Mouse (Mus musculus): Measurements from ENCODE around the gene Ten1.
A peak's percentile ranks its signal among the peaks of the same experiment; 100 is the strongest.

The Ten1 gene

DNA sequence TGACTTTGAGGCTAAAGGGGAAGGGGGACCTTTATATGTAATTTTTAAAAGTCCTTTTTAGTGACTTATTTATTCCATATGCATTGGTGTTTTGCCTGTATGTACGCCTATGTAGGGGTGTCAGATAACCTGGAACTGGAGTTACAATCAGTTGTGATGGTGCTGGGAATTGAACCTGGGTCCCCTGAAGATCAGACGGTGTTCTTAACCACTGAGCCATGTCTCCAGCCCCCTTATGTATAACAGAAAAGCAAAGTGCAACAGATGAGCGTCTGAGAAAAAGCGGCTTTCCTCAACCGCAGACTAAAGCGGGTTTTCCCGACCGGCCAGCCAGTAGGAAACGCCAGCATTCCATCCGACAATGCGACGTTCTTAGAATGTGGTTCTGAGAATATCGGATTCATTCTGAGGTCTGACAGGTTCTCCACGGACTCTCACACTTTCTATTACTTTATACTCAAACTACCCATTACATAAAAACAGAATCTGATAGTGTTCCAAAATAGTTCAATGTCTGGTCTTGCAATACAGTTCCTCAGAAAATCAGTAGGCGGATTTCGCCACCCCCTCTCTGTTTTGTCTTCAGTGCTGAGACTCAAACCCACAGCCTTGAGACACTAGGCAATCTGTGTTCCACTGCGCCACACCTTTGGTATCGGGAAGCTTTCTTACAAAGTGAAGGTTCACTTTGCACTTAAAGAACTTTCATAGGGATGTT is 1.6 kb upstream of the Ten1 start:
- no peak for DNase-seq

DNA sequence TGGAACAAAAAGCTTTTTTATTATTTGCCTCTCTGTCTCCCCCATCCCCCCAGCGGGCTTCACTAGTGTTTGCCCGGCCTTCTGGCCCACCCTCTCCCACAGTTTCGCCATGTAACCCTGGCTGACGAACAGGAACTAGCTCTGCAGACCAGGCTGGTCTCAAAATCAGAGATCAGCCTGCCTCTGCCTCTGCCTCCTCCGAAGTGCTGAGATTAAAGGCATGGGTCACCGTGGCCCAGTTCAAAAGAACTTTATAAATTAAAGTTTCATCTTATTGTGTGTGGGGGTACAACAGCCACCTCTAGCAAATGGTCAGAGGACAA is 1.1 kb upstream of the Ten1 start:
- DNase-seq: no peak

DNA sequence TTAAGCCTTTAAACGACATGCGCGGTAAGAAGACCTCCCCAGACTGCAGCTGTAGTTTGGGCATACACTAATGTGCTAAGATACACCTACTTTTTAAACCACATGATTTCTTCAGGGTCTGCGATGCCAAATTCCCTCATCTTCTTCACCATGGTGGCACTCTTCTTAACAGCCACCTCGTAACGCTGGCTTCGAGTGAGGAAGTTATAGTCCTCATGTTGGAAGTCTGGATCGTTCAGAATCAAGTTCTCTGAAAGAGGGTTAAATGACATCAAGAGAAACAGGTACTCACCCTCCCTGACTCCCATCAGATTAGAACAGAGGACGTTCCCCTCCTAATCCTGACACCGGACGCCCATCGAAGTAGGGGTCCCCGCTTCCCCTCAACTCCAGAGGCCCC is 523 bp upstream of the Ten1 start:
- no peak for DNase-seq

DNA sequence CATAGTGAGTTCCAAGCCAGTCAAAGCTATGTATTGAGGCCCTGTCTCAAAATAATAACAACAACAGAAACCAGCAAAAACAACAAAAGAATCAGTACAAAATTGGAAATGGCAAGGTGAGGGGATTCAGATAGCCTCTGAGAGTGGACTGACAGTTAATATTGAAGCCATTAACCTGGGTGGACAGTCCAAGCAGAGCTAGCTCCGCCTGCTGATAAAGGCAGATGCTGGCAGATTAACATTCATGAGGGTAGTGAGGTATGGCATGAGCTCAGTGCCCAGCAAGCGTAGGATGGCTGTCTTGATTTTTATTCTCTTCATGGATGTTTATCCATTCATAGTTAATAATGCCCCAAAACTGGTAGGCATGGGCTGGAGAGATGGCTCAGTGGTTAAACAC is 2.5 kb downstream of the Ten1 start:
- peak in 1 of 2 experiments; percentile 36 for DNase-seq

DNA sequence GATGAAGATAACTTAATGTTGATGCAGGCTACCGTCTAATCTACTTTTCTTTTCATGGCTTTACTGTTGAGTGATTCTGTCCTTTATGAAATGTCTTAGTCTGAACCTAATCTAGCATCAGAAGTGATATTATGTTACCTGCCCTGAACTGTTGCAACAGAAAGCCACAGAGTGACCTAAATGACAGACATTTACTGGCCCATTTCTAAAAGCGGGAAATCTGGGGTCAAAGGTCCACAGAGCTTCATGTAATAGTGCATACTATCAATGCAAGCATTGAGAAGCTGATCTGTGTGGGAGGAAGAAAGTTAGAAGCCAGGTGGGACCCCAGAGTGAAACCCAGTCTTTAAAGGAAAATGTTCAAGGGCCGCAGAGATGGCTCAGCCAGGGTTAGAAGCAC is 4.5 kb downstream of the Ten1 start:
- no peak for DNase-seq

DNA sequence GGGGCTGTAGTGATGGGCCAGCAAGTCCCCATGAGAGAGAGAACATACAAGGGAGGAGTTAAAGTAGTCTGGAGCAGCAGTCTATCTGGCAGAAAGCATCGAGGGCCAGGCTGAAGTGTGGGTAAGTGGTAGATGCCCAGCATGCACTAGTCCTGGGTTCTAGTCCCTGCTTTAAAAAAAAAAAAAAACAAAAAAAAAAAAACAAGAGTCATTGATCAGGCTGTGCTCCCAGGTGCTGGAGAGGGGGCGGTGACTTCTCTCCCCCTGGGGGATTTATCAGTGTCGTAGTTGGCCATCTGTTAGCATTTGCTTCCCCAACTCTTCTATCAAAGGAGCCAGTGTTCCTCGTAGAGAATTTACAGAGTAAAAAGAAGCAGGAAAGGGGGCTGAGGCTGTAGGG is 8.0 kb downstream of the Ten1 start:
- no peak for DNase-seq

DNA sequence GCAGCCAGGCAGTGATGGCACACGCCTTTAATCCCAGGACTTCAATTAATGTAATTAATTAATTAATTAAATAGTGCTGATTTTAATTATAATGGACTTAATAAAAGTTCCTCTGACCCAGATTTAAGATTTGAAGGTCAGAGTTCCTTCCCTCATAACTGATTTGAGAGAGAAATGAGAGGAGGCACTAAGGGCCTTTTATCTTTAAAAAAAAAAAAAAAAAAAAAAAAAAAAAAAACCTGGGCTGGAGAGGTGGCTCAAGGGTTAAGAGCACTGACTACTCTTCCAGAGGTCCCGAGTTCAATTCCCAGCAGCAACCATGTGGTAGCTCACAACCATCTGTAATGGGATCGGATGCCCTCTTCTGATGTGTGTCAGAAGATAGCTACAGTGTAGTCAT is 10.0 kb downstream of the Ten1 start:
- DNase-seq: no peak

DNA sequence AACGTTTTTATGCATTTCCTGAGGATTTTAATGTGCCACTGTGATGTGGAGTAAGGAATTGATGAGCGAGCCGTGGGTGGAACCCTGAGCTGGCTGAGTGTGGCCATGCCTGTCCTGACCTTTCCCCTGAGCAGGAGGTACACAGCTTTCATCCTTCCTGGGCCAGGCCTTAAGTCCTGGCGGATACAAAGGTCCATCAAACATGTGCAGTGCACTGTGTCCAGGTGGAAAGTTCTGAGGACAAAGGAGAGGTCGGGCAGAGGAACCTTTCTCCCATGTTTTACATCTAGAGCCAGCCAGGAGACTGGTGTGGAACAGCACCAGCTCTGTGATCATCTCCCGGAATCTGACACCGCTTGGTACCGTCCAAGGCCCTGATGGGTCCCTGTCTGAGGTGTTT is 10.6 kb downstream of the Ten1 start:
- DNase-seq: peak; percentile 74 to 80

DNA sequence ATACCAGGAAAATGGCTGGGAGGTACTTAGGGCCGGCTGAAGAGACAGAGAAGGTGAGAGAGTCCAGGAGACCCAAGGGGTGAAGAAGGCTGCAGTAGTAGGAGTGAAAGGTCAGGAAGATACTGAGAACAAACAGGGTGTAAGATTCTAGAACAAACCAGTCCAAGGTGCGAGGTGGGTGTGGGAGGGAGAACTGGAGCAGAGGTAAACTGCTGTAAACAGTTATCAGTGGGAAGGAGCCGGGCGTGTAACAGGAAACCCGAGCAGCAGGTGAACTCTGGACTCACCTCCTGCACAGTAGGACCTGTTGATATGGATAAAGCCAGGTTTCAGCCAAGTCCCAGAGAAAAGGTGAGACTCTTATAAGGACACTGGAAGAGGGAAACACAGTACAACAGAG is 12.0 kb downstream of the Ten1 start:
- DNase-seq: peak; percentile 56 to 72

DNA sequence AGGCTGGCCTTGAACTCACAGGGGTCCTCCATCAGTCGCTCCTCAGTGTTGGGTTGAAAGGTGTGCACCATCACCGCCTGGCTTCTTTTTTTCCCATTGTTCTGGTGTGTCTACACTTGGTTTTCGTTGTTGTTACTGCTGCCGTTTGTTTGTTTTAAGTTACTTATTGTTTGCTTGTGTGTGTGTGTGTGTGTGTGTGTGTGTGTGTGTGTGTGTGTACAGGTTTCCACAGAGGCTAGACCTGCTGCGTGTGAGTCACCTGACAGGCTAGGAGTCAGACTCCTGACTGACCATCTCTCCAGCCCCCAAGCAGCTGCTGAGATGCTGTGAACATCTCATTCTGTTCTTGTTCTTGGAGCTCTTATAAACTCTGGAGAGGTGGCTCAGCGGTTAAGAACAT is 14.2 kb downstream of the Ten1 start:
- DNase-seq: no peak

DNA sequence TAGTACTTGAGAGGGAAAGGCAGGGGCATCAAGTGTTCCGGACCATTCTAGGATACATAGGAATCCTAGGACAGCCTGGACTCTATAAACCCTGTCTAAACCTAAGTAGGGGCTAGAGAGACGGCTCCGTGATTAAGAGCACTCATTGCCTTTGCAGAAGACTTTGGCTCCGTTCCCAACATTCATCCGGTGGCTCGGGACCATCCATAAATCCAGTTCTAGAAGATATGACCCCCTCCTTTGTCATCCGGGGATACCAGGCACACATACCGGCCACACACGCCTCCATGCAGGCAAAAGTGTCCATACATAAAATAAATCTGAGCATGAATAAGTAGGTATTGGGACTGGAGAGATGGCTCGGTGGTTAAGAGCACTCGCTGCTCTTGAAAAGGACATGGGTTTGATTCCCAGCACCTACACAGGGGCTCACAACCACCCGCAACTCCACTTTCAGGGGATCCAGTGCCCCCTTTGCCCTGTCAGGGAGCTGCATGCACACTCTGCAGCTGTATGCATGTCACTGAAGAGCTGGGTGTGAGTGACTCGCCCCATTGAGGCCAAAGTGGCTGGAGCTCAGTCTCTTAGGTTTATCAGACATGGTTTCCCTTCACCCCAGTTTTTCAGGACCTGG is 15.3 kb downstream of the Ten1 start:
- DNase-seq: no peak

DNA sequence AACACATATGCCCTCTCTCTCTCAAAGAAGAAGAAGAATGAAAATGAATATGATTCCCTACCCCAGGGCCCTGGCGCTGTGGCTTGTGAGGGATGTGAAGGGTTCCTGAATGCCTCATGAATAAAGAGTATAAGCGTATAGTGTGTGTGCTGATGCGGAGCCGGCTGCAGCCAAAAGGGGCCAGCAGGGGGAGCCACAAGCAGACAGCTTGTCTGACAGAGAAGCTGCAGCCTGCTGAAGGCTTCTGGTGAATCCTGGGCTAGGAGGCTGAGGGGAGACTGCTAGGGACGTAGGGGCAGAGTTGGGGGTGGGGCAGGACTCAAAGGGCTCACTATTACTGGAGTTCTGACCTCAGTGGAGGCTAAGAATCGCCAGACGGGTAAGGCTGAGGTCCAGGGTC is 16.5 kb downstream of the Ten1 start:
- no peak for DNase-seq

DNA sequence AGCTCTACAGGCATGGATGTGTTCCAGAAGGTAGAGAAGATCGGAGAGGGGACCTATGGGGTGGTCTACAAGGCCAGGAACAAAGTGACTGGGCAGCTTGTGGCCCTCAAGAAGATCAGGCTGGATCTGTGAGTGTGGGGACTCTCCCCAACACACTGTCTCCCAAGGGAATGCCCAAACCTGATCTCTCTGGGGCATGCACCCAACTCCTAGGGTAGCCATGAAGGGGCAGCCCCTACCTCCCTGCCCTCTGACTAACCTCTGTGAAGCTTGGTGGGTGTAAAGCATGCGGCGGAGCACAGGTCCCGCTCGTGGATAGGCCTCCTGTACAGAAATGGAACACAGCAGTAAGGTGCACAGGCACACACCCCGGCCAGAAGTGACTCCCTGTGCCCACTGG is 17.3 kb downstream of the Ten1 start:
- DNase-seq: no peak

DNA sequence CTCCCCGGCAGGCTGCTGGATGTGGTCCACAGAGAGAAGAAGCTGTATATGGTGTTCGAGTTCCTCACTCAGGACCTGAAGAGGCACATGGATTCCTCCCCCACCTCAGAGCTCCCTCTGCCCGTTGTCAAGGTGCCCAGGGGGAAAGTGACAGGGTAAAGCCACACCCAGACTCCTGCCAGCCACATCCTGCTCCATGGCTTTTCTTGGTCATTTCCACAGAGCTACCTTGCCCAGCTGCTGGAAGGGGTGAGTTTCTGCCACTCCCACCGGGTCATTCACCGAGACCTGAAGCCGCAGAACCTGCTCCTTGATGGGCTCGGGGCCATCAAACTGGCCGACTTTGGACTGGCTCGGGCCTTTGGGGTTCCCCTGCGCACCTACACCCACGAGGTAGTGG is 17.9 kb downstream of the Ten1 start:
- DNase-seq: no peak

DNA sequence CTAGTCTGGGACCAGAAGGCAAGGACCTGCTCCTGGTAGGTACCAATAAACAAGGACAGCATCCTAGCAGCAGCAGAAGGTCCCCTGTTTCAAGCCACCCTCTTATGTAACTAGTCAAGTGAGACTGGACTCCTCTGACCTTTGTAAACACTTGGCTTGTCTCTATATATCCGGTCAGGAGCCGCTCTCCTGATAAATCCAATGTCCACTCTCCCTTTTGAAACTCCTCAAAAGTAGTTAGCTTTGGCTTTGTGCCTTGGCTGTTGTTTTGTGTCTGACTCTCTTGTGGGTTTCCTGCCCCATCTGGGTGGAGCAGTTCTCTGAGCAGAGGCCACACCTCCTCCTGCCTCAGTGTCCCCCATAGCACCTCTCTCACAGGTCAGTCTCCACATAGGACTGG is 19.6 kb downstream of the Ten1 start:
- peak; percentile 68 to 88 for DNase-seq

DNA sequence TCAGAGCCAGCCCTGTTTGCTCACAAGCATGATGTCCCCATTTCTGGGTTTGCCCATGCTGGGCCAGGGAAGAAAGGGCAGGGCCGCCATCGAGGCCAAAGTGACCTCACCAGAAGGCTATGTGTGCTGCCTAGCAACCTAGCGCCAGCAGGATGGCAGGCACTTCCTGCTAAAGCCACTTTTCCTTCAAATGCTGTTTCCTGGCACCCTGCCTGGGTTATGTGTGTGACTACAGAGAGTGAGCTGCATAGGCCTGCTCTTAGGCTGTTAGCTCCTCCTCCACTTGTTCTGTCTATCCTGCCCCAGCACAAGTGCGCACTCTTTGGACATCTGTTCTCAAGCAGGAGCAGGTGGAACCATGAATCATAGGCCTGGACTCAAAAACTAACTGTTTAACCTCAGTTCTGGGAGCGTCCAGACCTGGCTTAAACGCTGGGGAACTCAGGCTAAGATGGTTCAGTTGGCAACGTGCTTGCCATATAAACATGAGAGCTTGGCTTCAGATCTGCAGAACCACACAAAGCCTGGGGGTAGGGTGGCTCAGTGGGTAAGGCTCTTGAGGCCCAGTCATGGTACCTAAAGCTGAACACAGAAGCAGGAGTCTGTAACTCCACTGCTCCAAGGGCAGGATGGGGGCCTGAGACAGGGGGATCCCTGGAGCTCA is 20.2 kb downstream of the Ten1 start:
- DNase-seq: peak; percentile 92 to 94

DNA sequence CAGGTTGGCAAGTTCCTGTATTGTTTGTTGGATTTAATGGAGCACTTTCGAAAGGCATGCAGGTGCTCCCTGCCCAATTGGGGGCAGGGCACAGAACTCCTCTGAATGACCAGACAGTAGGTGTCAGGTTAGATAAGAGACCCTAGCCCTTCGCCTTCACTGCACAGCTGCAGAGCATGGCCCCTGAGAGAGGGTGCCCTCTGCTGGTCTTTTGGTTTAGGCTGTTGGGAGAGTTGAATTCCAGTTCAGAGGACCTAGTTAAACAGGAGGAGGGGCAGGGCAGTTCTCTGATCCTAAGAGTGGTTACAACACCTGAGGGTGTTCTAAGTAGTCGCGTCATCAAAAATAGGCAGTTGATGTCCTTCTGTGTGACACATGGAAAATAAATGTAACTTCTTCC is 21.2 kb downstream of the Ten1 start:
- peak; percentile 78 to 83 for DNase-seq

DNA sequence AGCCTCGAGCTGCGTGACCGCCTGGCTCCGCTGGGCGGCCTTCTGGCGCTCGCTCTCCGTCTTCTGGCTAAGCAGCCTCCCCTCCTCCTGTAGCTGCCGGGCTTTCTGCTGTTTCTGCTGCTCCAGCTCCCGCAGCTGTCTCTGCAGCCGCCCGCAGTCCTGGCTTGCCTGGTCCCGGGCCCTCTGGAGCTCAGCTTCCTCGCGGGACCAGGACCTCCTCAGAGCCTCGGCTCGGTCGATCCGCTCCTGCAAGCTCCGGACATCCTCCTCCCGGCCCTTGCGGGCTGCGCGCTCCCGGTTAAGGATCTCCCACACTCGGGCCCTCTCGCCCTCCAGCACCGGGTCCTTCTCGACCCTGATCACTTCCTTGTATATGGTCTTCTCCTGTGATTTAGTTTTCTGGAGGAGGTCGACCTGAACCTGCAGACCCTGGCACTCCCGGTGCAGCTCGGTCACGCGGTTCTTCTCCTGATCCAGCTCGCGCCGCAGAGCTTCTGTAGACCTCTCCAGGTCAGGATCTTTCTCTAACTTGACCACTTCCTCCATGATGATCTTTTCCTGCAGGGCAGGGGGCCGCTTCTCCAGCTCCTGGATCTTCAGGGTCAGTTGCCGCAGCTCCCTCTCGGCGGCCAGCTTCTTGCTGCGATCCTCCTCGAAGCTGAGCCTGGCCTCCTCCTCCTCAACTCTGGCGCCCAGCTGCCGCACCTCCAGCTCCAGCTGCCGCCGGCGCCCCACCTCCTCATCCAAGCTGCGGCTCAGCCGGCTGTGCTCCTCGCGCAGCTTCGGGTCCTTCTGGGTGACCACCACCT is 23.5 kb downstream of the Ten1 start:
- no peak for DNase-seq

DNA sequence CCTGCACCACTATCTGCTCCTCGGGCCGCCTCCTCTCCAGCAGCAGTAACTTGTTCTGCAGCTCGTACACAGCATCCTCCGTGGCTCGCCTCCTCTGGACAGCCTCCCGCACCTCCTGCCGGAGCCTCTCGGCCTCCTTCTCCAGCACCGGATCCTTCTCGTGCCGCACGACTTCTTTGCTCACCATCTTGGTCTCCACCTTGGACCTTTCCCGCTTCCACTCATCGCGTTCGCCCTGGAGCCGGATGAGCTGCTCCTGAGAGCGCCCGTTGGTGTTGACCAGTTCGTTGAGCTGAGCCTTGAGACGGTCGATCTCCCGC is 24.0 kb downstream of the Ten1 start:
- DNase-seq: no peak

DNA sequence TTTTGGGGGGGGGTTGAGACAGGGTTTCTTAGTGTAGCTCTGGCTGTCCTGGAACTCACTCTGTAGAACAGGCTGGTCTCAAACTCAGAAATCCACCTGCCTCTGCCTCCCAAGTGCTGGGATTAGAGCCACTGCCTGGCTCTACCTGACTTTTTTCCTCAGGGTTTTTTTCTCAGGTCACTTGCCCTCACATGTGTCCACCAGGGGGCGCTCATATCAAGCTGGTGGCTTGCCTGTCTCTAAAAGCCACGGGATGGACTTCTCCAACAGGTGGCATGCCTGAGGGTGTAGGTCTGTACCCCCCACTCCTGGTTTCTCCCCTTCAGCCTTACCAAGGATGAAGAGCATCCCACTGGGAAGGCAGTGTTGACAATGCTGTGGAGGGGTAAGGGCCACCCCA is 27.8 kb downstream of the Ten1 start:
- DNase-seq: peak; percentile 70 to 88

DNA sequence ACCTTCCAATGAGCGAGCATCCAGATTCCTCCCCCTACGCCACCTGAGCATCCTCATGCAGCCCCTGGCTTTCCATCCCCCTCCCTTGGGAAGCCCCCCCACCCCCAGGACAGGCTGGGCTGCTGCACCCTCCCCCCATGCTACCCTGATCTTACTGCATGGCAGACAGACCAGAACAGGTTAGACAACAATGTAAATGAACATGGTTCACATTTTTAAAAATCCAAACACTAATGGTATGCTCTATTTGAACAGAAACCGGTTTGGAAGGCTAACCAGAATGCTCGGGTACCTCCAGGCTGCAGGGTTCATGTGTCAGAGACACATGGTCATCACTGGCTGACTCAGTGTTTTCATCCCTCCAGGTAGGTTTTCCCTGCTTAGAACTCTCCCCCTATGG is 30.0 kb downstream of the Ten1 start:
- DNase-seq: no peak

DNA sequence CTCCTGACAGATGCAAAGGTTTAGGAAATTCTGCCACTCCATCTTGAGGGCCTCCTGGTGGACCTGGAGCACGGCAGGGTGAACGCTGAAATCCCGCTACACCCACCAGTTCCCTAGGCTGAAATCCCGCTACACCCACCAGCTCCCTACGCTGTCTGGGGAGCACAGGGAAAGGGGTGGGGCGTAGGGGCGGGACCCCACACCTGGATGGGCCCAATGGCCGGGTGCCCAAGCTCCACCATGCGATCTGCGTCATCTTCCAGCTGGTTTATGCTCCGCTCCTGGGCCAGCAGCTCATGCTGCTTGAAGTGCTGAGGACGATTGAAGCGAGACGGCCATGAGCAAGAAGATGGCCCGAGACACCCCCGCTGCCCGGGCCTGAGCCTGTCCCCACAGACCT is 33.8 kb downstream of the Ten1 start:
- no peak for DNase-seq

DNA sequence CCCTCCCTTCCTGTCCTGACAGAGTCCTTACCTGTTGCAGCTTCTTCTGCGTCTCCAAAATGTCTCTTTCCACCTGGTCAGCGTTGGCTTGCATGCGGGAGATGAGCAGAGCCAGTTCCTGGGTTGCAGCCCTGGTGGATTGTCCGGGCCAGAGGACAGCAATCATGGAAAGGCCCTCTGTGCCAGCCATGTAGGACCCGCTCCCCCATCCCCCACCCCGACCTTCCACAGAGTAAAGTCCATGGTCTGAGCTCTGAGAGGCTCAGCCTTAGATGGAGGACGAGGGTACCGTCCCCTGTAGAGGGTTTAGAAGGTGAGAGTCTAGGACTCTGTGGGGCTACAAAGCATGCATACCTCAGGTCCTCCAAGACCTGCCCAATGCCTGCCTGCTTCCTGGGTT is 36.2 kb downstream of the Ten1 start:
- DNase-seq: no peak

Data from kidney, adult 8-10 months (tissue).